Mouse (Mus musculus) retina, postnatal 7 days (tissue): ENCODE results near the gene Sbf2.

Source experiments
- DNase-seq: peaks from one replicate; pipeline ENCODE4 v3.0.0-alpha.2; 2012; ENCODE audit warnings: low read depth, low spot score

The Sbf2 gene

GRCm38 (mm10) chr7:110306281-110306680 is 308.4 kb downstream of the Sbf2 start:
- DNase-seq = no peak

GRCm38 (mm10) chr7:110305486-110305885 is 309.2 kb downstream of the Sbf2 start:
- no peak for DNase-seq

GRCm38 (mm10) chr7:110302886-110303285 is 311.8 kb downstream of the Sbf2 start:
- DNase-seq = no peak

- no peak for DNase-seq
Measured at GRCm38 (mm10) chr7:110298739-110299410, 315.8 kb downstream of the Sbf2 start.

GRCm38 (mm10) chr7:110298090-110298489 is 316.6 kb downstream of the Sbf2 start:
- no peak for DNase-seq

GRCm38 (mm10) chr7:110297611-110298010 is 317.1 kb downstream of the Sbf2 start:
- no peak for DNase-seq

GRCm38 (mm10) chr7:110296889-110297603 is 317.7 kb downstream of the Sbf2 start:
- DNase-seq = no peak

- no peak for DNase-seq
Measured at GRCm38 (mm10) chr7:110289647-110290046, 325.1 kb downstream of the Sbf2 start.

GRCm38 (mm10) chr7:110288731-110289191 is 326.0 kb downstream of the Sbf2 start:
- DNase-seq = no peak

- DNase-seq = no peak
Measured at GRCm38 (mm10) chr7:110288191-110288604, 326.5 kb downstream of the Sbf2 start.

- DNase-seq = no peak
Measured at GRCm38 (mm10) chr7:110287476-110288071, 327.1 kb downstream of the Sbf2 start.

GRCm38 (mm10) chr7:110286838-110287475 is 327.8 kb downstream of the Sbf2 start:
- DNase-seq = peak; percentile 64

- no peak for DNase-seq
Measured at GRCm38 (mm10) chr7:110286198-110286732, 328.5 kb downstream of the Sbf2 start.

GRCm38 (mm10) chr7:110285849-110286151 is 328.9 kb downstream of the Sbf2 start:
- DNase-seq = no peak

GRCm38 (mm10) chr7:110285076-110285848 is 329.5 kb downstream of the Sbf2 start:
- DNase-seq = no peak

- no peak for DNase-seq
Measured at GRCm38 (mm10) chr7:110283484-110284275, 331.0 kb downstream of the Sbf2 start.

GRCm38 (mm10) chr7:110282797-110283196 is 331.9 kb downstream of the Sbf2 start:
- no peak for DNase-seq

- DNase-seq = no peak
Measured at GRCm38 (mm10) chr7:110281435-110282256, 333.1 kb downstream of the Sbf2 start.

GRCm38 (mm10) chr7:110279183-110279582 is 335.5 kb downstream of the Sbf2 start:
- DNase-seq = no peak
